Mouse (Mus musculus) stomach, embryonic 15.5 days (tissue): ENCODE data around the gene Map3k20. TPM values are rescaled to one million over a fixed set of nuclear protein-coding genes. Genes with fewer than 3 reads are reported as not detected.
A peak's percentile ranks its signal among the peaks of the same experiment; 100 is the strongest.

ENCODE experiments used
- ATAC-seq: fragments of 200-750 bp; cut with Nextera tagmentation; 2 replicates; pipeline ENCODE4 v1.8.0; 2017; ENCODE audit warnings: low read depth, moderate number of reproducible peaks, moderate TSS enrichment; ENCODE audit not compliant: insufficient read depth, low FRiP score
- H3K27ac ChIP-seq: fragments of 300-500 bp; sonication (generic); 2 replicates; pipeline ENCODE4 v1.5.1; 2015; ENCODE audit warnings: mild to moderate bottlenecking, inconsistent platforms
- H3K27me3 ChIP-seq: fragments of 300-500 bp; sonication (generic); replicated peaks from 2 replicates; pipeline ENCODE4 v1.6.1; 2015; ENCODE audit warnings: inconsistent platforms
- H3K36me3 ChIP-seq: fragments of 300-500 bp; sonication (generic); 2 replicates; pipeline ENCODE4 v1.6.1; 2015; ENCODE audit warnings: inconsistent platforms
- H3K4me1 ChIP-seq: fragments of 300-500 bp; sonication (generic); 2 replicates; pipeline ENCODE4 v1.6.1; 2015; ENCODE audit warnings: inconsistent platforms
- H3K4me2 ChIP-seq: fragments of 300-500 bp; sonication (generic); 2 replicates; pipeline ENCODE4 v1.6.1; 2015; ENCODE audit warnings: mild to moderate bottlenecking, inconsistent platforms
- H3K4me3 ChIP-seq: fragments of 300-500 bp; sonication (generic); replicated peaks from 2 replicates; pipeline ENCODE4 v1.5.1; 2015; ENCODE audit warnings: inconsistent platforms
- H3K9ac ChIP-seq: fragments of 300-500 bp; sonication (generic); 2 replicates; pipeline ENCODE4 v1.6.1; 2015; ENCODE audit warnings: inconsistent platforms
- H3K9me3 ChIP-seq: fragments of 300-500 bp; sonication (generic); 2 replicates; pipeline ENCODE4 v1.6.1; 2016; ENCODE audit warnings: inconsistent platforms
- WGBS: fragments of 180-500 bp; shearing (Covaris S2); methylation state at CpG from one replicate; pipeline ENCODE4 v1.1.7; 2015; 5-methylcytosine and 5-hydroxymethylcytosine counted together
- polyA plus RNA-seq: library from polyadenylated mRNA; unstranded; fragments of >200 nt; fragmentation: Nextera tagmentation; extraction: Ambion mirVana; gene quantifications from 2 replicates; pipeline ENCODE4 v1.2.1, GENCODE M21; 2015

Gene Map3k20
- polyA plus RNA-seq, 1 experiment from 2014 or later, result 20.0 TPM

DNA sequence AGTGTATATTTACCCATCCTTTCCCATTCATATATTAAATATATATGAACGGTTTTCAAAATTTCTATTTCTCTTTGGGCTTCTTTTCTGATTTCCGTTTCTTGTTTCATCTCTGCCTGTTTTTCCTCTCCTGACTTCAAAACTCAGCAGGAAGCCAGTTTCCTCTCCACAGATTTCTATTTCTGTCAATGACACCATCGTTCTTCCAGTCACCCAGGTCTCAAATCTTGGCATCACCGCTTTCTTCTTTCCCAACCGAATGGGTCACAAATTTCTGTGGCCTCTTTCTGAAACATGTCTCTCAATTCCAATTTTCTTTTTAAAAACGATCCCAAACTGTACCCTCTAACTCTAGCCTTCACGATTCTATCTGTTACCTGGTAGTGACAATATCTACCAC, 748 bp upstream of the Map3k20 start:
- no peak overlapping the region for H3K9ac ChIP-seq
- H3K27me3 ChIP-seq, result no peaks in the 10 kb centered on the region
- WGBS, result 78% methylated on average over 7 of the region's 7 CpGs
- H3K36me3 ChIP-seq, result no peaks in the 10 kb centered on the region
- 0 out of 2 replicates have a peak, but pooled peaks cover 6% of the 10 kb centered on the region for H3K4me1 ChIP-seq
- no peaks in the 10 kb centered on the region for H3K9me3 ChIP-seq
- no peak overlapping the region for H3K27ac ChIP-seq
- H3K4me2 ChIP-seq, result no peak overlapping the region
- no peak for ATAC-seq
- no peak overlapping the region for H3K4me3 ChIP-seq

GRCm38 (mm10) chr2:72285888-72286661, 638 bp downstream of the Map3k20 start:
- H3K27me3 ChIP-seq, result no peaks in the 10 kb centered on the region
- ATAC-seq, result peak; percentile 51
- peak overlapping the region; percentile 81 for H3K4me3 ChIP-seq
- no peaks in the 10 kb centered on the region for H3K36me3 ChIP-seq
- peak overlapping the region; percentile 57; the same call in 1 of the 2 replicates for H3K27ac ChIP-seq
- H3K4me1 ChIP-seq, result 0 out of 2 replicates have a peak, but pooled peaks cover 6% of the 10 kb centered on the region
- WGBS, result 2% methylated on average over 59 of the region's 60 CpGs
- peak overlapping the region; percentile 70 for H3K4me2 ChIP-seq
- peak overlapping the region; percentile 78 for H3K9ac ChIP-seq
- H3K9me3 ChIP-seq, result no peaks in the 10 kb centered on the region

DNA sequence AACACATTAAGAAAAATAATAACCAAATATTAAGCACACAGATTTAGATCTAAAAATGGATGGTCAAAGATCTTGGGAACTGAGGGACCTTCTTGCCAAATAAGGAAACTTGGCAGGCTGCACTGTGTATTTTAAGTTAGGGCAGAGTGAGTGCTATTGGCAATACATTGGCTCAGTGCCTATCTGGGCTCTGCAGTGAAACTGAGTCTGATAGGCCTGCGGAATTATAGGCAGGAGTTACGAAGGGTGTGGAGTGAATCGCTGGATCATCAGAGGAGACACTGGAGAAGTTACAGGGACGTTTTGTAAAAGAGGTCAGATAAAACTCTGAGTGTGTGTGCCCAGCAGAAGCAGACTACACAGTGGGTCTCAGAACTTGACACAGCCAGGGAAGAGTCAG, 1.7 kb downstream of the Map3k20 start:
- 43% methylated on average over 4 of the region's 4 CpGs for WGBS
- H3K4me3 ChIP-seq, result no peak overlapping the region; the same call in 1 of the 2 replicates
- H3K27me3 ChIP-seq, result no peaks in the 10 kb centered on the region
- 0 out of 2 replicates have a peak, but pooled peaks cover 6% of the 10 kb centered on the region for H3K4me1 ChIP-seq
- H3K27ac ChIP-seq, result no peak overlapping the region
- no peak overlapping the region for H3K9ac ChIP-seq
- H3K4me2 ChIP-seq, result peak overlapping the region; percentile 32; the same call in 1 of the 2 replicates
- no peaks in the 10 kb centered on the region for H3K9me3 ChIP-seq
- no peaks in the 10 kb centered on the region for H3K36me3 ChIP-seq
- ATAC-seq, result peak; percentile 71

DNA sequence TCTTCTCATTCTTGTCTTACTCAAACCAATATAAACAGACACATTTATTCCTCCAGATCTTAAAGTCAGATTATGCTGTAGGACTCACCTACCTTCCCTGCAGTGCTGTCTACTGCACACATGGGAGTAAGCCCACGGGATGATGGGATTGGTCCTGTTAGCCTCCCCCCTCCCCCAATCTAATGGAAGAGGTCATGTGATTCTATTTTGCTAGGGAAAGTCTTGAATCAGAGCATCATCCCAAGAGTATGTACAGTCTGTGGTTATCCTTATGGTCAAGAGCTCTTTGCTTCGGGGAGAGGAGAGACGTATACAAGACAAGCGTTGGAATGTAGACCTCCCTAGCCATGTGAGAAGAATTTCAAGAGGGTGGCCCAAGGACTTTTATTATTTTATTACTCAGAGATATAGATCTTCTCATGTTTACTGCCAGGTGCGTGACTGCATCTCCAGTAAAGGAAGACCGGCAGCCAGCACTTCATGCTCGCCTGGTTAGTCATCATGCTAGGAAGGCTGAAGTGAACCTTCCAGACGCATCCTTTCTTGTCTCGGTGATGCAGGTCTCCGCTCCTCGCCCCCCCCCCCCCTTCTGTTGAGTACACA, 3.6 kb downstream of the Map3k20 start:
- no peaks in the 10 kb centered on the region for H3K27me3 ChIP-seq
- 0 out of 2 replicates have a peak, but pooled peaks cover 6% of the 10 kb centered on the region for H3K4me1 ChIP-seq
- no peaks in the 10 kb centered on the region for H3K9me3 ChIP-seq
- WGBS, result 82% methylated on average over 11 of the region's 11 CpGs
- no peak overlapping the region for H3K27ac ChIP-seq
- H3K4me2 ChIP-seq, result no peak overlapping the region
- ATAC-seq, result no peak
- no peaks in the 10 kb centered on the region for H3K36me3 ChIP-seq
- H3K9ac ChIP-seq, result no peak overlapping the region
- H3K4me3 ChIP-seq, result no peak overlapping the region

DNA sequence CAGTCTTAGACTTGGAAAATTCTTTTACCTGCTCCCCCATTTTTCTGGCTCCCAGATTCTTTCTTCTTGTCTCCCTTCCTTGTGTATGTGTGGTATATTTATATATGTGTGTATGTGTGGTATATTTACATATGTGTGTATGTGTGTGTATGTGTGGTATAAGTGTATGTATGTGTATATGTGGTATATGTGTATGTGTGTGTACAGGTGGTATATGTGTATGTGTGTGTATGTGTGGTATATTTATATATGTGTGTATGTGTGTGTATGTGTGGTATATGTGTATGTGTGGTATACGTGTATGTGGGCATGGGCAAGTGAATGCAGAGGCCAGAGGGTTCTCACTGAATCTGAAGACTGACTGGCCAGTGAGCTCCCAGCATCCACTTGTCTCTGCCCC, 5.7 kb downstream of the Map3k20 start:
- 0 out of 2 replicates have a peak, but pooled peaks cover 6% of the 10 kb centered on the region for H3K4me1 ChIP-seq
- H3K27me3 ChIP-seq, result no peaks in the 10 kb centered on the region
- no peaks in the 10 kb centered on the region for H3K36me3 ChIP-seq
- no peak overlapping the region for H3K27ac ChIP-seq
- H3K4me2 ChIP-seq, result no peak overlapping the region
- H3K9ac ChIP-seq, result no peak overlapping the region
- H3K9me3 ChIP-seq, result no peaks in the 10 kb centered on the region
- H3K4me3 ChIP-seq, result no peak overlapping the region
- ATAC-seq, result no peak
- WGBS, result 67% methylated on average over 1 of the region's 1 CpGs

DNA sequence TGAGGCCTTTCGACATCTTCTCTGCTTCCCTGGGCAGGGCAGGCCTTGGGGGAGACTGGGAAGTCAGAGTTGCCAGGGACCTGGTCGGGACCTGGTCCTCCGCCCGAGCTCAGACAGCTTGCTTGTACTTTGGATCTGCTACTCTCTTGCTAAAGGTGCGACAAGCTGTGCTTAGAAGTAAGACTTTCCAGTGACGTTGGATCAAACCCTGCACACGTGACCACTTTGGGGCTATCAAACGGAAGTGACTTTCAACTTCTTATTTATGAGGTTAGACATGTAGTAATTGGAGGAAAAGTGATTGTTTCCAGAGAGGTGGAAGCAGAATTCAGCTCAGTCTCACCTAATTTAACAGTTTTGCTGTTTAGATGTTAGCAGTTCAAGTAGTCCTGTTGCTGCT, 7.1 kb downstream of the Map3k20 start:
- Histone ChIP-seq H3K9ac (no peak overlapping the region), H3K36me3 (no peaks in the 10 kb centered on the region), H3K4me1 (peaks cover 4% of the 10 kb centered on the region; the same call in 1 of the 2 replicates), H3K27ac (no peak overlapping the region), H3K4me2 (no peak overlapping the region), H3K4me3 (no peak overlapping the region), H3K27me3 (no peaks in the 10 kb centered on the region), H3K9me3 (no peaks in the 10 kb centered on the region)
- ATAC-seq, result no peak
- WGBS, result 84% methylated on average over 8 of the region's 8 CpGs

GRCm38 (mm10) chr2:72294994-72295393, 9.6 kb downstream of the Map3k20 start:
- Histone ChIP-seq H3K9ac (no peak overlapping the region), H3K27me3 (no peaks in the 10 kb centered on the region), H3K4me3 (no peak overlapping the region), H3K4me1 (peaks cover 7% of the 10 kb centered on the region; the same call in 1 of the 2 replicates), H3K27ac (no peak overlapping the region), H3K36me3 (no peaks in the 10 kb centered on the region), H3K9me3 (no peaks in the 10 kb centered on the region), H3K4me2 (no peak overlapping the region)
- 83% methylated on average over 6 of the region's 6 CpGs for WGBS
- ATAC-seq, result no peak

GRCm38 (mm10) chr2:72296984-72297715, 11.7 kb downstream of the Map3k20 start:
- 72% methylated on average over 10 of the region's 10 CpGs for WGBS
- Histone ChIP-seq H3K36me3 (no peaks in the 10 kb centered on the region), H3K27ac (peak overlapping the region; percentile 46; the same call in 1 of the 2 replicates), H3K4me2 (peak overlapping the region; percentile 16; the same call in 1 of the 2 replicates), H3K9ac (no peak overlapping the region), H3K4me3 (no peak overlapping the region), H3K9me3 (no peaks in the 10 kb centered on the region), H3K4me1 (peaks cover 7% of the 10 kb centered on the region; the same call in 1 of the 2 replicates), H3K27me3 (no peaks in the 10 kb centered on the region)
- no peak for ATAC-seq

- Histone ChIP-seq H3K4me2 (peak overlapping the region; percentile 16; the same call in 1 of the 2 replicates), H3K27me3 (no peaks in the 10 kb centered on the region), H3K9me3 (no peaks in the 10 kb centered on the region), H3K4me1 (peaks cover 7% of the 10 kb centered on the region; the same call in 1 of the 2 replicates), H3K4me3 (no peak overlapping the region), H3K9ac (no peak overlapping the region), H3K36me3 (no peaks in the 10 kb centered on the region), H3K27ac (peak overlapping the region; percentile 44; the same call in 1 of the 2 replicates)
- ATAC-seq, result no peak
- WGBS, result 34% methylated on average over 10 of the region's 10 CpGs
Observed at GRCm38 (mm10) chr2:72297716-72298082, 12.3 kb downstream of the Map3k20 start.

DNA sequence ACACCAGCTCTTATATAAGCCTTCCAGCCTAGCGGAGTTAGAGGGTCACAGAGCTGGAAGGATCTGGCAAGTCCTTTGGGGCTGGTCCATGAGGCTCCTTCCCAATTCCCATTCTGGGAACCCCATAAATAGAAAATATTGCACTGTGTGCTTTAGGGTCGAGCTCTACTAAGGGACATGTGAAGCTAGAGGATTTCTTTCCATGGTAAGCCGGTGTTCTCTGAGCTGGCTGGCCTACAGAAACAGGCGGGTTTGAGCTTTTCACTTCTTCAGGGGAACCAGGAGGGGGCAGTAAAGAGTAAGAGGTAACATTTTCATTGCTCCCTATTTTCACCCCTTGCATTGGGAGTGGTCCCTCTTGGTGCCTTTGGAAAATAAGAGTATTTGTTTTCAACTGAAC, 13.0 kb downstream of the Map3k20 start:
- peaks cover 7% of the 10 kb centered on the region; the same call in 1 of the 2 replicates for H3K4me1 ChIP-seq
- no peaks in the 10 kb centered on the region for H3K9me3 ChIP-seq
- no peak for ATAC-seq
- H3K4me2 ChIP-seq, result no peak overlapping the region
- H3K36me3 ChIP-seq, result no peaks in the 10 kb centered on the region
- H3K4me3 ChIP-seq, result no peak overlapping the region
- H3K27me3 ChIP-seq, result no peaks in the 10 kb centered on the region
- H3K27ac ChIP-seq, result no peak overlapping the region
- H3K9ac ChIP-seq, result no peak overlapping the region
- WGBS, result 70% methylated on average over 4 of the region's 4 CpGs

GRCm38 (mm10) chr2:72301194-72301916, 15.9 kb downstream of the Map3k20 start:
- Histone ChIP-seq H3K9me3 (no peaks in the 10 kb centered on the region), H3K4me3 (no peak overlapping the region), H3K4me1 (peaks cover 7% of the 10 kb centered on the region; the same call in 1 of the 2 replicates), H3K27ac (no peak overlapping the region), H3K36me3 (0 out of 2 replicates have a peak, but pooled peaks cover 7% of the 10 kb centered on the region), H3K9ac (no peak overlapping the region), H3K4me2 (no peak overlapping the region), H3K27me3 (no peaks in the 10 kb centered on the region)
- 80% methylated on average over 9 of the region's 9 CpGs for WGBS
- ATAC-seq, result no peak
